Mouse (Mus musculus): ENCODE data around the gene Cln3. TPM values are rescaled to one million over a fixed set of nuclear protein-coding genes. Genes with fewer than 3 reads are reported as not detected.

The Cln3 gene
- polyA plus RNA-seq (2012; fragmentation: generic; extraction: Trizol), result 3.6 TPM

GRCm38 (mm10) chr7:126585717-126586116 is at the start of gene Cln3:
Gene Cln3 (minus strand): TSS chr7:126585817.
- Histone ChIP-seq H3K4me2 (ENCODE audit: low read depth) (peak within 1 kb of the TSS; percentile 60), H3ac (ENCODE audit: control insufficient read depth, insufficient read length) (no peak within 1 kb of the TSS), H3K36me3 (ENCODE audit: control insufficient read depth, insufficient read depth) (no peaks in the 10 kb centered on the region), H3K27me3 (ENCODE audit: control insufficient read depth, insufficient read depth, insufficient read length) (no peaks in the 10 kb centered on the region), H3K79me2 (ENCODE audit: control insufficient read depth, insufficient read depth) (no peaks in the 10 kb centered on the region), H3K4me3 (no peak within 1 kb of the TSS)
- TF ChIP-seq USF1 (IDR thresholded peaks at IDR 0.05; ENCODE audit: low read depth) (no peak), TCF3 (IDR thresholded peaks at IDR 0.05; ENCODE audit: insufficient read length, low read depth) (no peak), POLR2A (IDR thresholded peaks at IDR 0.05; ENCODE audit: insufficient read length, low read depth) (no peak), TCF12 (IDR thresholded peaks at IDR 0.05; ENCODE audit: insufficient read depth, poor library complexity, severe bottlenecking) (no peak), REST (IDR thresholded peaks at IDR 0.05; ENCODE audit: insufficient read depth, insufficient read length) (no peak), POLR2AphosphoS2 (IDR thresholded peaks at IDR 0.05; ENCODE audit: insufficient read length, low read depth) (no peak), MYOD1 (IDR thresholded peaks at IDR 0.05; ENCODE audit: control insufficient read depth in 1 of 3, insufficient read length in 2 of 3, low read depth in 2 of 3) (no peak), E2F4 (IDR thresholded peaks at IDR 0.05; ENCODE audit: insufficient read depth) (no peak), SRF (IDR thresholded peaks at IDR 0.05; ENCODE audit: control insufficient read depth, insufficient read length, low read depth) (no peak), MAX (IDR thresholded peaks at IDR 0.05; ENCODE audit: low read depth) (no peak), MYOG (IDR thresholded peaks at IDR 0.05; ENCODE audit: control insufficient read depth in 1 of 3, insufficient read depth in 1 of 3, insufficient read length in 2 of 3, low read depth in 2 of 3) (no peak), CEBPB (IDR thresholded peaks at IDR 0.05; ENCODE audit: insufficient read depth, poor library complexity, severe bottlenecking) (no peak)

GRCm38 (mm10) chr7:126635375-126635774 is 49.8 kb upstream of the Cln3 start:
- Histone ChIP-seq H3K36me3 (ENCODE audit: control insufficient read depth, insufficient read depth) (no peaks in the 10 kb centered on the region), H3K27me3 (ENCODE audit: control insufficient read depth, insufficient read depth, insufficient read length) (no peaks in the 10 kb centered on the region), H3K79me2 (ENCODE audit: control insufficient read depth, insufficient read depth) (no peaks in the 10 kb centered on the region), H3K4me2 (ENCODE audit: low read depth) (no peak overlapping the region), H3ac (ENCODE audit: control insufficient read depth, insufficient read length) (no peak overlapping the region), H3K4me3 (no peak overlapping the region)
- TF ChIP-seq CEBPB (IDR thresholded peaks at IDR 0.05; ENCODE audit: insufficient read depth, poor library complexity, severe bottlenecking) (no peak), POLR2A (IDR thresholded peaks at IDR 0.05; ENCODE audit: insufficient read length, low read depth) (no peak), SRF (IDR thresholded peaks at IDR 0.05; ENCODE audit: control insufficient read depth, insufficient read length, low read depth) (no peak), MYOG (IDR thresholded peaks at IDR 0.05; ENCODE audit: control insufficient read depth in 1 of 3, insufficient read depth in 1 of 3, insufficient read length in 2 of 3, low read depth in 2 of 3) (no peak), MAX (IDR thresholded peaks at IDR 0.05; ENCODE audit: low read depth) (no peak), MYOD1 (IDR thresholded peaks at IDR 0.05; ENCODE audit: control insufficient read depth in 1 of 3, insufficient read length in 2 of 3, low read depth in 2 of 3) (no peak), TCF12 (IDR thresholded peaks at IDR 0.05; ENCODE audit: insufficient read depth, poor library complexity, severe bottlenecking) (no peak), POLR2AphosphoS2 (IDR thresholded peaks at IDR 0.05; ENCODE audit: insufficient read length, low read depth) (no peak), E2F4 (IDR thresholded peaks at IDR 0.05; ENCODE audit: insufficient read depth) (no peak), USF1 (IDR thresholded peaks at IDR 0.05; ENCODE audit: low read depth) (no peak), REST (IDR thresholded peaks at IDR 0.05; ENCODE audit: insufficient read depth, insufficient read length) (no peak), TCF3 (IDR thresholded peaks at IDR 0.05; ENCODE audit: insufficient read length, low read depth) (no peak)

GRCm38 (mm10) chr7:126632478-126632877 is 46.9 kb upstream of the Cln3 start:
- TF ChIP-seq USF1 (IDR thresholded peaks at IDR 0.05; ENCODE audit: low read depth), result no peak

GRCm38 (mm10) chr7:126630824-126631518 is 45.4 kb upstream of the Cln3 start, which contains the start of gene Nupr1:
Gene Nupr1 (minus strand): TSS chr7:126630861.
- H3K36me3 ChIP-seq (ENCODE audit: control insufficient read depth, insufficient read depth), result no peaks in the 10 kb centered on the region
- no peaks in the 10 kb centered on the region for H3K79me2 ChIP-seq (ENCODE audit: control insufficient read depth, insufficient read depth)
- H3ac ChIP-seq (ENCODE audit: control insufficient read depth, insufficient read length), result no peak within 1 kb of the TSS
- H3K4me2 ChIP-seq (ENCODE audit: low read depth), result no peak within 1 kb of the TSS
- TF ChIP-seq MYOD1 (IDR thresholded peaks at IDR 0.05; ENCODE audit: control insufficient read depth in 1 of 3, insufficient read length in 2 of 3, low read depth in 2 of 3), result no peak
- no peak for TF ChIP-seq MYOG (IDR thresholded peaks at IDR 0.05; ENCODE audit: control insufficient read depth in 1 of 3, insufficient read depth in 1 of 3, insufficient read length in 2 of 3, low read depth in 2 of 3)
- TF ChIP-seq POLR2AphosphoS2 (IDR thresholded peaks at IDR 0.05; ENCODE audit: insufficient read length, low read depth), result no peak
- TF ChIP-seq TCF3 (IDR thresholded peaks at IDR 0.05; ENCODE audit: insufficient read length, low read depth), result no peak
- TF ChIP-seq TCF12 (IDR thresholded peaks at IDR 0.05; ENCODE audit: insufficient read depth, poor library complexity, severe bottlenecking), result no peak
- TF ChIP-seq USF1 (IDR thresholded peaks at IDR 0.05; ENCODE audit: low read depth), result no peak
- TF ChIP-seq MAX (IDR thresholded peaks at IDR 0.05; ENCODE audit: low read depth), result no peak
- TF ChIP-seq SRF (IDR thresholded peaks at IDR 0.05; ENCODE audit: control insufficient read depth, insufficient read length, low read depth), result no peak
- no peak for TF ChIP-seq POLR2A (IDR thresholded peaks at IDR 0.05; ENCODE audit: insufficient read length, low read depth)
- TF ChIP-seq CEBPB (IDR thresholded peaks at IDR 0.05; ENCODE audit: insufficient read depth, poor library complexity, severe bottlenecking), result no peak
- TF ChIP-seq E2F4 (IDR thresholded peaks at IDR 0.05; ENCODE audit: insufficient read depth), result no peak
- no peak for TF ChIP-seq REST (IDR thresholded peaks at IDR 0.05; ENCODE audit: insufficient read depth, insufficient read length)
- H3K27me3 ChIP-seq (ENCODE audit: control insufficient read depth, insufficient read depth, insufficient read length), result no peaks in the 10 kb centered on the region
- H3K4me3 ChIP-seq, result no peak within 1 kb of the TSS

More at GRCm38 (mm10) chr7:126632478-126632877, 46.9 kb upstream of the Cln3 start:
- Histone ChIP-seq H3K4me3 (no peak overlapping the region), H3K36me3 (ENCODE audit: control insufficient read depth, insufficient read depth) (no peaks in the 10 kb centered on the region), H3K4me2 (ENCODE audit: low read depth) (no peak overlapping the region), H3K27me3 (ENCODE audit: control insufficient read depth, insufficient read depth, insufficient read length) (no peaks in the 10 kb centered on the region), H3K79me2 (ENCODE audit: control insufficient read depth, insufficient read depth) (no peaks in the 10 kb centered on the region), H3ac (ENCODE audit: control insufficient read depth, insufficient read length) (no peak overlapping the region)

All from myocyte (in vitro differentiated cells).